Comparison of ENCODE assay signal across 20 mouse cellular contexts in the genomic region with DNA sequence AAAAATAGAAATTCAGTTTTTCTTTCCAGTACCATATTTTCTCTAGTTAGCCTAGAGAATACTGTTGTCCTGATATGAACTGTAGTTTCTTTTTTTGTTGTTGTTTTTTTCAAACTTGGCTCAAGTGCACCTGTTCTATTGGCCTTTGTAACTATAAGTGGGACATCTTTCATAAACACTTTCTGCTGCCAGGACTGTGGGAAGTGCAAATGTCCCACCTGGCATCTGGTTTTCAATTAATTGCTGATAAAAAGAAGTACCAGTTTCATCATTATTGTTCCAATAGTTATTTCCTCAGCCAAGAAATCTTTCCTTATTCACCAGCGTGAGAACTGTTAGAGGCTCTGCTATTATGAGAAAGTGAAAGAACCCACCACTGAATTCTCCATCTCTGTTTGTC.
"Had no signal": no experiment of that assay in that cellular context is flagged by ENCODE, and none has a peak within 500 bp of the region (broad histone marks: within the 10 kb centered on the region; RNA-seq: fewer than 3 reads in every experiment).

No protein-coding gene starts in this region.

- ATAC-seq: intestine, embryonic 16.5 days; liver, embryonic 12.5 days; midbrain, embryonic 13.5 days; midbrain, embryonic 16.5 days had no signal

- H3K27me3 ChIP-seq: liver, embryonic 12.5 days; liver, embryonic 15.5 days; lung, embryonic 15.5 days; megakaryocyte, embryonic 14.5 days; midbrain, embryonic 13.5 days; neural tube, embryonic 13.5 days; stomach, embryonic 15.5 days had no signal

- H3K9ac ChIP-seq: liver, embryonic 12.5 days; liver, embryonic 15.5 days; lung, embryonic 15.5 days; midbrain, embryonic 13.5 days; neural tube, embryonic 13.5 days; stomach, embryonic 15.5 days had no signal

- H3K9me3 ChIP-seq: liver, embryonic 12.5 days; liver, embryonic 15.5 days; lung, embryonic 15.5 days; megakaryocyte, embryonic 14.5 days; midbrain, embryonic 10.5 days; midbrain, embryonic 13.5 days; neural tube, embryonic 13.5 days; stomach, embryonic 15.5 days had no signal

- DNase-seq: kidney, adult 18-20 months; kidney, postnatal 25 days; lung, adult 18-20 months; lung, postnatal 10 days; retina, postnatal 1 day; right cerebral cortex, postnatal 25 days; spleen, adult 18-20 months; thymus, postnatal 25 days had no signal

- H3K27ac ChIP-seq: kidney, postnatal 0 days; liver, embryonic 12.5 days; liver, embryonic 15.5 days; lung, embryonic 15.5 days; midbrain, embryonic 10.5 days; midbrain, embryonic 13.5 days; neural tube, embryonic 13.5 days; stomach, embryonic 15.5 days had no signal

- H3K4me1 ChIP-seq: liver, embryonic 12.5 days; liver, embryonic 15.5 days; lung, embryonic 15.5 days; megakaryocyte, embryonic 14.5 days; midbrain, embryonic 13.5 days; neural tube, embryonic 13.5 days; stomach, embryonic 15.5 days had no signal

- H3K4me3 ChIP-seq: liver, embryonic 12.5 days; liver, embryonic 15.5 days; lung, embryonic 15.5 days; megakaryocyte, embryonic 14.5 days; midbrain, embryonic 10.5 days; midbrain, embryonic 13.5 days; myocyte; neural tube, embryonic 13.5 days; stomach, embryonic 15.5 days had no signal

- H3K36me3 ChIP-seq: liver, embryonic 12.5 days; liver, embryonic 15.5 days; lung, embryonic 15.5 days; midbrain, embryonic 10.5 days; midbrain, embryonic 13.5 days; neural tube, embryonic 13.5 days; stomach, embryonic 15.5 days had no signal

- H3K4me2 ChIP-seq: liver, embryonic 12.5 days; liver, embryonic 15.5 days; lung, embryonic 15.5 days; midbrain, embryonic 13.5 days; neural tube, embryonic 13.5 days; stomach, embryonic 15.5 days had no signal
